Mouse (Mus musculus) megakaryocyte, embryonic 14.5 days (primary cell): ENCODE measurements around the gene Rpl9-ps1.

ENCODE experiments used
- FLI1 ChIP-seq: IDR thresholded peaks from 2 replicates; pipeline ENCODE4 v1.6.1; 2012; ENCODE audit warnings: low read length, inconsistent platforms, mixed read lengths
- GATA1 ChIP-seq: IDR thresholded peaks from 3 replicates; pipeline ENCODE4 v1.6.1; 2012; ENCODE audit warnings: mixed read lengths, low read length, inconsistent platforms, borderline replicate concordance

GRCm38 (mm10) chr11:83632744-83633143 lies 12.7 kb downstream of the Rpl9-ps1 start:
- no peak for TF ChIP-seq GATA1
- TF ChIP-seq FLI1: no peak
